Mouse (Mus musculus) CH12.LX (cell line): ENCODE measurements at regions not wholly inside any gene's neighbourhood (a gene's known extent, or its start where the extent isn't known, plus 50 kb on each side); places are given as distances from the start of the nearest gene placed in this dataset.

Source experiments
- CTCF ChIP-seq, 2 experiments: IDR thresholded peaks in 1 of 2; conservative IDR thresholded peaks in 1 of 2; 2 replicates each; pipeline ENCODE4 v1.5.1; 2011 to 2012; ENCODE audit warnings: low read depth in 2 of 2, low read length in 2 of 2, improper control_type of control experiment in 1 of 2, inconsistent platforms in 1 of 2, mild to moderate bottlenecking in 1 of 2, moderate library complexity in 1 of 2
- E2F4 ChIP-seq: IDR thresholded peaks from 2 replicates; pipeline ENCODE4 v1.6.1; 2011; ENCODE audit warnings: low read depth, low read length, improper control_type of control experiment; ENCODE audit not compliant: insufficient replicate concordance
- ETS1 ChIP-seq: conservative IDR thresholded peaks from 2 replicates; pipeline ENCODE4 v1.6.1; 2012; ENCODE audit warnings: low read depth, mild to moderate bottlenecking, inconsistent platforms, low read length, improper control_type of control experiment, moderate library complexity
- MAFK ChIP-seq: IDR thresholded peaks from 2 replicates; pipeline ENCODE4 v1.6.1; 2011; ENCODE audit warnings: low read length, improper control_type of control experiment; ENCODE audit not compliant: insufficient replicate concordance
- NELFE ChIP-seq: IDR thresholded peaks from 2 replicates; pipeline ENCODE4 v1.6.1; 2011; ENCODE audit warnings: low read depth, low read length, improper control_type of control experiment
- POLR2A ChIP-seq: IDR thresholded peaks from 2 replicates; pipeline ENCODE4 v1.6.1; 2011; ENCODE audit warnings: low read depth, mild to moderate bottlenecking, improper control_type of control experiment, low read length
- POLR2AphosphoS2 ChIP-seq: IDR thresholded peaks from 2 replicates; pipeline ENCODE4 v1.6.1; 2011; ENCODE audit warnings: low read depth, low read length, improper control_type of control experiment
- TCF12 ChIP-seq: IDR thresholded peaks from 2 replicates; pipeline ENCODE4 v1.6.1; 2014; ENCODE audit warnings: low read depth, mild to moderate bottlenecking, inconsistent platforms, low read length, improper control_type of control experiment
- ZNF384 ChIP-seq: IDR thresholded peaks from 2 replicates; pipeline ENCODE4 v1.6.1; 2012; ENCODE audit warnings: low read depth, low read length, improper control_type of control experiment, inconsistent platforms

DNA sequence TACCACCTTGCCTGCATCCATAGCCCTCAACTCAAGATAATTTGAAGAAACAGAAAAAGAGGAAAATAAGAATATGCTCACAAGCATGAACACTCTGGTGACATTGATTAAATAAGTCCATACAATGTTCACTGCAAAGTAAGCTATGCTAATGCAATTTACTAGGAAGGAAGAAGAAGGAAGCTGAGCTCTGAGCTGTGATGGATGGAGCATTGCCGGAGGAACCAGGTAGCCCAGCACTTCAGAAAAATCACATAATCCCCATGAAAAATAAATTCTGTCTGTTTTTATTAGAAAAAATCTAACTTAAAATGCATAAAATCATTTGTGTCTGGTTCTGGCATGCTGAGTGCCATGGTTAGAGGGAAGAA lies 105.4 kb upstream of the Adgrl4 start:
- TF ChIP-seq CTCF (conservative IDR thresholded peaks at IDR 0.05 in 1 of 2, IDR thresholded peaks at IDR 0.05 in 1 of 2; ENCODE audit: low read depth in 2 of 2, low read length in 2 of 2): no peak
- TF ChIP-seq TCF12: no peak
- TF ChIP-seq POLR2A: no peak
- TF ChIP-seq NELFE: no peak
- TF ChIP-seq ETS1: no peak
- TF ChIP-seq MAFK: no peak
- TF ChIP-seq ZNF384: no peak
- no peak for TF ChIP-seq E2F4
- TF ChIP-seq POLR2AphosphoS2: no peak
